Mouse (Mus musculus) CH12.LX (cell line): ENCODE measurements around the gene Nckap1l. TPM values are rescaled to one million over a fixed set of nuclear protein-coding genes. Genes with fewer than 3 reads are reported as not detected.

Source experiments
- DNase-seq: peaks from one replicate; pipeline ENCODE4 v3.0.0-alpha.2; 2013; ENCODE audit errors: extremely low read depth
- H3K27ac ChIP-seq: 2 replicates; pipeline ENCODE4 v1.5.1; 2012; ENCODE audit warnings: low read depth, mild to moderate bottlenecking, control low read depth, moderate library complexity; ENCODE audit not compliant: insufficient read depth
- H3K27me3 ChIP-seq: replicated peaks from 2 replicates; pipeline ENCODE3; 2012; ENCODE audit warnings: inconsistent platforms
- H3K36me3 ChIP-seq, 2 experiments: replicated peaks in 1 of 2; 2 replicates each; pipeline versions ENCODE3 to v1.6.1; 2012; ENCODE audit warnings: inconsistent platforms in 1 of 2, low read length in 1 of 2, mild to moderate bottlenecking in 1 of 2, mixed read lengths in 1 of 2, moderate library complexity in 1 of 2; ENCODE audit not compliant: control insufficient read depth in 1 of 2, insufficient read depth in 1 of 2
- H3K4me1 ChIP-seq, 2 experiments: 2 replicates each; pipeline ENCODE4 v1.6.1; 2012; ENCODE audit warnings: inconsistent platforms in 1 of 2, moderate library complexity in 1 of 2; ENCODE audit not compliant: insufficient read depth in 2 of 2, control insufficient read depth in 1 of 2
- H3K4me2 ChIP-seq: 2 replicates; pipeline ENCODE4 v1.6.1; 2012; ENCODE audit warnings: low read depth, mild to moderate bottlenecking, control low read depth; ENCODE audit not compliant: poor library complexity, insufficient read depth, severe bottlenecking
- H3K4me3 ChIP-seq, 3 experiments: fragments of 150-350 bp in 1 of 3; sonication (generic) in 1 of 3; replicated peaks in 1 of 3; 2 replicates each; pipeline versions ENCODE3 to v1.5.1; 2011 to 2012; ENCODE audit warnings: low read depth in 2 of 3, low read length in 2 of 3, mild to moderate bottlenecking in 2 of 3, moderate library complexity in 2 of 3, control low read depth in 1 of 3, improper control_type of control experiment in 1 of 3, inconsistent platforms in 1 of 3, mixed read lengths in 1 of 3; ENCODE audit not compliant: poor library complexity in 1 of 3
- H3K79me2 ChIP-seq: replicated peaks from 2 replicates; pipeline ENCODE4 v1.6.1; 2012; ENCODE audit warnings: mild to moderate bottlenecking, moderate library complexity; ENCODE audit not compliant: control insufficient read depth, poor library complexity, insufficient read depth, severe bottlenecking; ENCODE audit errors: extremely low read depth
- H3K9ac ChIP-seq: 2 replicates; pipeline ENCODE4 v1.6.1; 2012; ENCODE audit warnings: low read depth, mild to moderate bottlenecking, control low read depth, moderate library complexity; ENCODE audit not compliant: insufficient read depth
- H3K9me3 ChIP-seq: replicated peaks from 2 replicates; pipeline ENCODE3; 2012; ENCODE audit warnings: low read length, inconsistent platforms, mixed read lengths
- BHLHE40 ChIP-seq: IDR thresholded peaks from 2 replicates; pipeline ENCODE4 v1.6.1; 2011; ENCODE audit warnings: mild to moderate bottlenecking, low read depth, low read length, improper control_type of control experiment
- CHD2 ChIP-seq: IDR thresholded peaks from 2 replicates; pipeline ENCODE4 v1.6.1; 2011; ENCODE audit warnings: low read length, improper control_type of control experiment
- E2F4 ChIP-seq: IDR thresholded peaks from 2 replicates; pipeline ENCODE4 v1.6.1; 2011; ENCODE audit warnings: low read depth, low read length, improper control_type of control experiment; ENCODE audit not compliant: insufficient replicate concordance
- ELF1 ChIP-seq: IDR thresholded peaks from 2 replicates; pipeline ENCODE4 v1.6.1; 2014; ENCODE audit warnings: low read depth, mild to moderate bottlenecking, inconsistent platforms, low read length, improper control_type of control experiment
- GABPA ChIP-seq: IDR thresholded peaks from 2 replicates; pipeline ENCODE4 v1.6.1; 2012; ENCODE audit warnings: low read depth, low read length, improper control_type of control experiment, inconsistent platforms; ENCODE audit not compliant: insufficient replicate concordance
- HCFC1 ChIP-seq: IDR thresholded peaks from 2 replicates; pipeline ENCODE4 v1.6.1; 2012; ENCODE audit warnings: low read depth, mild to moderate bottlenecking, inconsistent platforms, low read length, improper control_type of control experiment
- IRF4 ChIP-seq: IDR thresholded peaks from 2 replicates; pipeline ENCODE4 v1.6.1; 2014; ENCODE audit warnings: low read depth, mild to moderate bottlenecking, inconsistent platforms, low read length, improper control_type of control experiment
- JUN ChIP-seq: IDR thresholded peaks from 2 replicates; pipeline ENCODE4 v1.6.1; 2011; ENCODE audit warnings: low read depth, mild to moderate bottlenecking, low read length, improper control_type of control experiment, moderate library complexity; ENCODE audit not compliant: insufficient read depth
- JUND ChIP-seq: conservative IDR thresholded peaks from 2 replicates; pipeline ENCODE4 v1.6.1; 2011; ENCODE audit warnings: low read depth, low read length, improper control_type of control experiment
- MEF2A ChIP-seq: IDR thresholded peaks from 2 replicates; pipeline ENCODE4 v1.6.1; 2014; ENCODE audit warnings: low read depth, mild to moderate bottlenecking, inconsistent platforms, low read length, improper control_type of control experiment, borderline replicate concordance
- MYC ChIP-seq: IDR thresholded peaks from 2 replicates; pipeline ENCODE4 v1.6.1; 2011; ENCODE audit warnings: low read depth, mild to moderate bottlenecking, improper control_type of control experiment, low read length
- NELFE ChIP-seq: IDR thresholded peaks from 2 replicates; pipeline ENCODE4 v1.6.1; 2011; ENCODE audit warnings: low read depth, low read length, improper control_type of control experiment
- NRF1 ChIP-seq: IDR thresholded peaks from 2 replicates; pipeline ENCODE4 v1.6.1; 2014; ENCODE audit warnings: low read depth, mild to moderate bottlenecking, inconsistent platforms, low read length, improper control_type of control experiment, moderate library complexity
- PAX5 ChIP-seq: IDR thresholded peaks from 2 replicates; pipeline ENCODE4 v1.6.1; 2012; ENCODE audit warnings: low read length, inconsistent platforms, mixed read lengths
- POLR2AphosphoS2 ChIP-seq: IDR thresholded peaks from 2 replicates; pipeline ENCODE4 v1.6.1; 2011; ENCODE audit warnings: low read depth, low read length, improper control_type of control experiment
- TBP ChIP-seq: conservative IDR thresholded peaks from 2 replicates; pipeline ENCODE4 v1.6.1; 2011; ENCODE audit warnings: low read depth, low read length, improper control_type of control experiment
- USF1 ChIP-seq: IDR thresholded peaks from 2 replicates; pipeline ENCODE4 v1.6.1; 2014; ENCODE audit warnings: low read depth, mild to moderate bottlenecking, inconsistent platforms, low read length, improper control_type of control experiment
- ZC3H11A ChIP-seq: IDR thresholded peaks from 2 replicates; pipeline ENCODE4 v1.6.1; 2012; ENCODE audit warnings: low read depth, mild to moderate bottlenecking, inconsistent platforms, low read length, improper control_type of control experiment
- ZMIZ1 ChIP-seq: IDR thresholded peaks from 2 replicates; pipeline ENCODE4 v1.6.1; 2012; ENCODE audit warnings: low read depth, mild to moderate bottlenecking, inconsistent platforms, low read length, improper control_type of control experiment
- ZNF384 ChIP-seq: IDR thresholded peaks from 2 replicates; pipeline ENCODE4 v1.6.1; 2012; ENCODE audit warnings: low read depth, low read length, improper control_type of control experiment, inconsistent platforms
- dilution Hi-C: fragments of 300-500 bp; cut with MboI; formaldehyde crosslinking; loops from 2 replicates; pipeline ENCODE4 v1.14.3; 2020; ENCODE audit warnings: low sequenced_read_pairs; ENCODE audit not compliant: extremely low pct_unique_long_range_greater_than_20kb, extremely low pct_ligation_motif_present
- in situ Hi-C: fragments of 300-500 bp; cut with MboI; formaldehyde crosslinking; loops from 3 replicates; pipeline ENCODE4 v1.14.3; 2019; ENCODE audit warnings: low sequenced_read_pairs, low pct_ligation_motif_present, low pct_unique_long_range_greater_than_20kb, mixed read lengths
- polyA plus RNA-seq: library from polyadenylated mRNA; unstranded; fragments of >175 nt; gene quantifications from 2 replicates; pipeline ENCODE4 v1.2.1, GENCODE M21; 2012; ENCODE audit warnings: low read depth; ENCODE audit not compliant: insufficient read length
- total RNA-seq, 2 experiments: library from RNA; depleted of rRNA; stranded (reverse); fragments of 300-350 nt in 1 of 2; fragments of >200 nt in 1 of 2; gene quantifications; 2 replicates each; pipeline ENCODE4 v1.2.3; 2012 to 2014

Gene Nckap1l
- total and polyA plus RNA-seq, 3 experiments: 68.6 to 109 (median 77.7) TPM

- DNase-seq: no peak
- Histone ChIP-seq H3K79me2 (no peaks in the 10 kb centered on the region), H3K4me2 (no peak overlapping the region), H3K27me3 (no peaks in the 10 kb centered on the region), H3K4me1 (peaks cover 0 to 15% of the 10 kb centered on the region in 2 experiments; a peak in 1 of 4 replicates), H3K27ac (no peak overlapping the region), H3K36me3 (peaks cover 0 to 25% of the 10 kb centered on the region in 2 experiments), H3K4me3 (no peak overlapping the region), H3K9me3 (no peaks in the 10 kb centered on the region), H3K9ac (no peak overlapping the region)
- no peak for TF ChIP-seq E2F4
- no peak for TF ChIP-seq ZMIZ1
- no peak for TF ChIP-seq NELFE
- TF ChIP-seq JUN: no peak
- TF ChIP-seq HCFC1: no peak
- no peak for TF ChIP-seq NRF1
- TF ChIP-seq CHD2: no peak
- no peak for TF ChIP-seq USF1
- no peak for TF ChIP-seq ZC3H11A
- no peak for TF ChIP-seq MYC
- TF ChIP-seq POLR2AphosphoS2: no peak
- in situ Hi-C loops (no loop called here), dilution Hi-C loops (no loop called here)
Measured at GRCm38 (mm10) chr15:103536456-103536855, 82.9 kb downstream of the Nckap1l start.

DNA sequence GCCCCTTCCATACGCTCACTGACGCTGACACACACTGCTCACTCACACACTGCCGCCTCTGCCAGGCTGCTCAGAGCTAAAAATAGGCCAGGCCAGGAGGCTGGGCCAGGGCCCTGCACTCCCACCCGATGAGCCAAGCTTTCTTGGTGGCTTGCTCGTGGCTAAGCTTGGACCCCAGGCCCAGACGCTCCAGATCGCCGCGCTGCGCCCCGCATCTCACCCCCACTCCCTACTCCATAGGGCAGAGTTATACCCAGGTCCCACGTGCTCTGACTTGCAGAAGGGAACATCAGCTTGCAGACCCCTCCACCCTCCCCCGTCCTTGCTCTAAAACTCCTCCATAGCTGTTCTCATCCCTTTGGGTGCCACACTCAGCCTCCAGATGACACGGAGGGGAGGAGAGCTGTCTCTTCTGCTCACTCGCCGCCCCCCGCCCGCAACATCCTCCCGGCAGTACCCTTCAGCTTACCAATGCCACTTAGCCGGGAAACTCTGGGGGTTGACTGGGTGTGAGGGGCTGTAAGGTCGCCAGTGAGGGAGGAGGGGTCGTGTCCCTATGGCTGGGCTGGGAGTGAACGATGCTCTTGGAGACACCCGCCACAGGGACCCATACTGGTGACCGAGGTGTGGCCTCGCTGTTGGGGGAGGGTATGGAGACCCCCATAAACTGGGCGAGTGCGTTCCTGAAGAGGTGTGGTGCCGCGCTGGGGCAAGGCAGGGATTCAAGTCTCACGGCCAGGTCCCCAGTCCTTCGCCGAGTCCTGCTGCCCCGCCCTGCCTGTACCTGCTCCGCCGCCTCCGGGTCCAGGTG, 83.6 kb downstream of the Nckap1l start:
- no peak overlapping the region for H3K4me3 ChIP-seq
- H3K36me3 ChIP-seq: peaks cover 0 to 18% of the 10 kb centered on the region in 2 experiments
- in situ Hi-C loops: no loop called here
- H3K79me2 ChIP-seq: no peaks in the 10 kb centered on the region
- H3K9me3 ChIP-seq: no peaks in the 10 kb centered on the region
- H3K27me3 ChIP-seq: no peaks in the 10 kb centered on the region
- no peak overlapping the region for H3K27ac ChIP-seq
- no peak for TF ChIP-seq TBP
- TF ChIP-seq MEF2A: no peak
- no peak for TF ChIP-seq ELF1
- TF ChIP-seq JUND: no peak
- TF ChIP-seq NRF1: no peak
- no peak for TF ChIP-seq BHLHE40
- TF ChIP-seq JUN: no peak
- TF ChIP-seq NELFE: no peak
- TF ChIP-seq HCFC1: no peak
- no peak for TF ChIP-seq GABPA
- TF ChIP-seq PAX5: no peak
- no peak for TF ChIP-seq IRF4
- no peak for TF ChIP-seq MYC
- no peak for TF ChIP-seq ZNF384
- TF ChIP-seq ZMIZ1: no peak
- no peak overlapping the region for H3K9ac ChIP-seq
- dilution Hi-C loops: no loop called here
- H3K4me2 ChIP-seq: no peak overlapping the region
- H3K4me1 ChIP-seq: peaks cover 0 to 15% of the 10 kb centered on the region in 2 experiments; a peak in 1 of 4 replicates
- DNase-seq: no peak
